Mouse (Mus musculus): ENCODE measurements around the gene Slc22a22.

DNA sequence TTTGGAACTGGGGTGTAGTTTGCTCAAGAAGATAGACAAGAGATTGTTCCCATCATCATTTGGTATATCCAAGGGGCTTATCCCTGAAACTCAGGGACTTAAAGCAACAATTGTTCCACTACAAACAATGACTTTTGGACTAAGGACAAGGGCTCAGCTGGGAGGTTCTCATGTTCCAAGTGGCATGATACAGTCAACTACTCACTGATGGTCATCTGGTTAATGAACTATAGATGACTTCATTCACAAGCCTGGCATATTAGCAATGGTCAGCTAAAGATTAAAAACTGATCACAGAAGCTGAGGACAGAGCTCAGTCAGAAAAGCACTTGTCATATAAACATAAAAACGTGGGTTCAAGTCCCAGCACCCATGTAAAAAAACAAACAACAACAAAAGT lies 44.7 kb upstream of the Slc22a22 start:
- TF ChIP-seq CTCF (IDR thresholded peaks at IDR 0.05; ENCODE audit: control insufficient read depth, insufficient read depth, low read length) (no peak), POLR2A (IDR thresholded peaks at IDR 0.05; ENCODE audit: borderline replicate concordance, control insufficient read depth, low read depth, low read length) (no peak)

Measured in bone marrow, adult 2 months (tissue).